Mouse (Mus musculus): ENCODE measurements around the gene Flt1. TPM values are rescaled to one million over a fixed set of nuclear protein-coding genes. Genes with fewer than 3 reads are reported as not detected.
A peak's percentile ranks its signal among the peaks of the same experiment; 100 is the strongest.

The Flt1 gene
- polyA plus RNA-seq, 1 experiment from 2014 or later = 11.8 TPM

GRCm38 (mm10) chr5:147680711-147681110 is 45.1 kb downstream of the Flt1 start:
- no peaks in the 10 kb centered on the region for H3K36me3 ChIP-seq
- H3K27ac ChIP-seq = no peak overlapping the region
- peaks cover 12% of the 10 kb centered on the region; the same call in 1 of the 2 replicates for H3K4me1 ChIP-seq (replicated peaks)
- WGBS = 88% methylated on average over 5 of the region's 5 CpGs
- DNase-seq (ENCODE audit: low spot score) = no peak
- H3K9me3 ChIP-seq = no peaks in the 10 kb centered on the region
- no peak overlapping the region for H3K4me3 ChIP-seq
- no peaks in the 10 kb centered on the region for H3K27me3 ChIP-seq (ENCODE audit: insufficient read depth, poor library complexity, severe bottlenecking)

GRCm38 (mm10) chr5:147679316-147679715 is 46.5 kb downstream of the Flt1 start:
- DNase-seq (ENCODE audit: low spot score) = no peak
- Histone ChIP-seq H3K4me1 (replicated peaks) (0 out of 2 replicates have a peak, but pooled peaks cover 5% of the 10 kb centered on the region), H3K27me3 (ENCODE audit: insufficient read depth, poor library complexity, severe bottlenecking) (no peaks in the 10 kb centered on the region), H3K27ac (no peak overlapping the region), H3K9me3 (no peaks in the 10 kb centered on the region), H3K36me3 (no peaks in the 10 kb centered on the region), H3K4me3 (no peak overlapping the region)
- whole genome bisulfite sequencing = 85% methylated on average over 12 of the region's 12 CpGs

GRCm38 (mm10) chr5:147675791-147676190 is 50.0 kb downstream of the Flt1 start:
- Histone ChIP-seq H3K4me1 (replicated peaks) (0 out of 2 replicates have a peak, but pooled peaks cover 2% of the 10 kb centered on the region), H3K36me3 (no peaks in the 10 kb centered on the region), H3K4me3 (no peak overlapping the region), H3K27ac (no peak overlapping the region), H3K9me3 (no peaks in the 10 kb centered on the region), H3K27me3 (ENCODE audit: insufficient read depth, poor library complexity, severe bottlenecking) (no peaks in the 10 kb centered on the region)
- no peak for DNase-seq (ENCODE audit: low spot score)
- WGBS = 81% methylated on average over 5 of the region's 5 CpGs

GRCm38 (mm10) chr5:147671765-147672424 is 53.9 kb downstream of the Flt1 start:
- WGBS = 87% methylated on average over 19 of the region's 19 CpGs
- H3K27ac ChIP-seq = no peak overlapping the region
- no peak for DNase-seq (ENCODE audit: low spot score)
- H3K27me3 ChIP-seq (ENCODE audit: insufficient read depth, poor library complexity, severe bottlenecking) = no peaks in the 10 kb centered on the region
- no peaks in the 10 kb centered on the region for H3K4me1 ChIP-seq (replicated peaks)
- H3K4me3 ChIP-seq = no peak overlapping the region
- H3K36me3 ChIP-seq = no peaks in the 10 kb centered on the region
- H3K9me3 ChIP-seq = no peaks in the 10 kb centered on the region

GRCm38 (mm10) chr5:147668637-147669344 is 57.0 kb downstream of the Flt1 start:
- WGBS = 88% methylated on average over 15 of the region's 15 CpGs
- Histone ChIP-seq H3K4me1 (replicated peaks) (no peaks in the 10 kb centered on the region), H3K27ac (no peak overlapping the region), H3K4me3 (no peak overlapping the region), H3K36me3 (no peaks in the 10 kb centered on the region), H3K27me3 (ENCODE audit: insufficient read depth, poor library complexity, severe bottlenecking) (no peaks in the 10 kb centered on the region), H3K9me3 (no peaks in the 10 kb centered on the region)
- DNase-seq (ENCODE audit: low spot score) = no peak

DNA sequence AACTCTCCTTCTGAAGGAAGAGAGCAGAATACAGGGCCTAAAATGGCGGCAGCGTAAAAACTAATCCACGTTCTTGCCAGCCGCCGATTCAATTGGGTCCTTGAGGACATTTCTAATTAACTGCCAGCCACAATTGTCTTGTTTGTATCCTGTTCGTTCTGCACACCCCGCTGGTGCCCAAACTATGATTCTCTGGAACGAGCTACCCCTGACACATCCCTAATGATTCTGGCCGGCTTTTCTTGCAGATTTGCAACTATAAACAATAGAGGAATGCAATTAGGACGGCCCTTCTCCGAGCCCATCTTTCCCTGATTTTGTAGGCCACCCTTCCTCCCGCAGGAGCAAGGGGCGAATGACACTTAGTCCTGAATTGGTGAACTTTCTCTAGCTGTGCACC is 59.9 kb downstream of the Flt1 start:
- no peak overlapping the region for H3K27ac ChIP-seq
- 91% methylated on average over 13 of the region's 13 CpGs for WGBS
- no peaks in the 10 kb centered on the region for H3K36me3 ChIP-seq
- no peaks in the 10 kb centered on the region for H3K27me3 ChIP-seq (ENCODE audit: insufficient read depth, poor library complexity, severe bottlenecking)
- no peak for DNase-seq (ENCODE audit: low spot score)
- no peak overlapping the region for H3K4me3 ChIP-seq
- H3K4me1 ChIP-seq (replicated peaks) = no peaks in the 10 kb centered on the region
- no peaks in the 10 kb centered on the region for H3K9me3 ChIP-seq

GRCm38 (mm10) chr5:147665381-147665780 is 60.4 kb downstream of the Flt1 start:
- Histone ChIP-seq H3K27ac (no peak overlapping the region), H3K4me1 (replicated peaks) (no peaks in the 10 kb centered on the region), H3K9me3 (no peaks in the 10 kb centered on the region), H3K36me3 (no peaks in the 10 kb centered on the region), H3K4me3 (no peak overlapping the region), H3K27me3 (ENCODE audit: insufficient read depth, poor library complexity, severe bottlenecking) (no peaks in the 10 kb centered on the region)
- whole genome bisulfite sequencing = 91% methylated on average over 9 of the region's 9 CpGs
- DNase-seq (ENCODE audit: low spot score) = no peak

DNA sequence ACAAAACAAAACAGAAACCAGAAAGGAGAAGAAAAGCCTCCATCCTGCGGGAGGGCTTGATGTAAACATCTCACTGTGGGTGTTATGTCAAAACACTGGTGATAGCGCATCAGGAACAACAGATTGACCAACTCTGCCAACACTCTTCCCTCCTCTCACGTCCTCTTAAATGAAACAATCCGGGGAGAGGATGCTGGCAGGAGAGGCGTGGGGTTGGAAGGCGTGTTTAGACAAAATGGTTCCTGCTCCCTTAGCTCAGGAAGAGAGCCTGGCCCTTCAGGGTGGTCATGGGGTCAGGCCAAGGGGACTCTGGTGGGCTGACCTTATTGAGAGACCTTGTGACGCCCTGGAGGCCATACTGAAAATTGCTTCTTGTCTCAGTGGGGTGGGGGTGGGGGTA is 65.9 kb downstream of the Flt1 start:
- H3K4me3 ChIP-seq = no peak overlapping the region
- WGBS = 79% methylated on average over 7 of the region's 7 CpGs
- no peaks in the 10 kb centered on the region for H3K27me3 ChIP-seq (ENCODE audit: insufficient read depth, poor library complexity, severe bottlenecking)
- H3K27ac ChIP-seq = no peak overlapping the region
- no peak for DNase-seq (ENCODE audit: low spot score)
- no peaks in the 10 kb centered on the region for H3K9me3 ChIP-seq
- H3K36me3 ChIP-seq = no peaks in the 10 kb centered on the region
- H3K4me1 ChIP-seq (replicated peaks) = peaks cover 11% of the 10 kb centered on the region

DNA sequence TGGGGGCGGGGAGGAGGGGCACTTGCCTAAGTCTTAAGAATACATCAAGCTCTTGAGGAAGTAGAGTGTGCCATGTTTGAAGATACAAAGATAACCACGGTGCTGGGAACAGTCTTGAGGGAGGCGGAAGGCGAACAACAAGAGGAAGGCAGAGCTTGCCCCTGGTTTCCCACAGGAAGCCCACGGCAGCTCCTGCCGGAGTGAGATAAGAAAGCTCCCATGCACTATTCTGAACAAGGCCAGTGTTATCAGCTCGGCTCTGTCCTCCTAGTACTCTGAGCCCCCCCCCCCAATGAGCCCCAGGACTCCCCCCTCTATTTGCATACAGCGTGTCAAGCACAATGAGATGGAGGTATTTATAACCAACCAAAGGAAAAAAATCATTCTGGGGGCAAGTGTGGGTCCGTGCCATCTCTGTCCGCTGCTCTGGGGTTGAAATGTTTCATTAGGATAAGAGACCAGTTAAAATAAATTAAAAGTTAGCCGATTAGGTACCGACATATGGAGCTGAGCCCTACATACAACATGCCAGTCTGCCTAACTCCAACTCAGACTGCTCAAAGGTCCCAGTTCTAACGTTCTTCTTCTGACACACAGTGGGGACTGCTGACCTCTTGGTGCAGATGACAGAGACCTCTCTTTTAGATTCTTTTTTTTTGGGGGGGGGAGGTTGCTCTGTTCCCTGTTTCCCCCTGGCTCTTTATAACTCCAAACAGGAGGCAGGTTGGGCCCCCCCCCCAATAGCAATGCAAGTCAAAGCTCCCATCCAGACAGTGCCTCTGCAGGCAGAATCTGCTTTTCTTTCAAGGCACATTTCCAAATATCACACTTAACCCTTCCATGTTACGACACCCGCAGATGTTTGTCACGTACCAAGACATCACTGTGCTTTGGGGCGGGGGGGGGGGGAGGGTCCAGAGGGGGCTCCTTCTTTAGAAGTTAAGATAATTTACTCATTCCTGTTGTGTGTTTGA is 67.6 kb downstream of the Flt1 start:
- H3K36me3 ChIP-seq = no peaks in the 10 kb centered on the region
- no peaks in the 10 kb centered on the region for H3K27me3 ChIP-seq (ENCODE audit: insufficient read depth, poor library complexity, severe bottlenecking)
- DNase-seq (ENCODE audit: low spot score) = no peak
- peaks cover 11% of the 10 kb centered on the region for H3K4me1 ChIP-seq (replicated peaks)
- no peak overlapping the region for H3K27ac ChIP-seq
- peaks cover 4% of the 10 kb centered on the region; the same call in 1 of the 2 replicates for H3K9me3 ChIP-seq
- WGBS = 66% methylated on average over 17 of the region's 17 CpGs
- no peak overlapping the region for H3K4me3 ChIP-seq

- Histone ChIP-seq H3K4me1 (replicated peaks) (peaks cover 11% of the 10 kb centered on the region), H3K27ac (no peak overlapping the region), H3K27me3 (ENCODE audit: insufficient read depth, poor library complexity, severe bottlenecking) (no peaks in the 10 kb centered on the region), H3K4me3 (no peak overlapping the region), H3K36me3 (no peaks in the 10 kb centered on the region), H3K9me3 (peaks cover 4% of the 10 kb centered on the region; the same call in 1 of the 2 replicates)
- 86% methylated on average over 7 of the region's 7 CpGs for WGBS
- DNase-seq (ENCODE audit: low spot score) = no peak
Observed at GRCm38 (mm10) chr5:147655761-147656160, 70.0 kb downstream of the Flt1 start.

GRCm38 (mm10) chr5:147651233-147651632 is 74.6 kb downstream of the Flt1 start:
- no peak for DNase-seq (ENCODE audit: low spot score)
- Histone ChIP-seq H3K36me3 (no peaks in the 10 kb centered on the region), H3K27ac (no peak overlapping the region), H3K4me1 (replicated peaks) (no peaks in the 10 kb centered on the region), H3K9me3 (peaks cover 4% of the 10 kb centered on the region; the same call in 1 of the 2 replicates), H3K27me3 (ENCODE audit: insufficient read depth, poor library complexity, severe bottlenecking) (no peaks in the 10 kb centered on the region), H3K4me3 (no peak overlapping the region)
- 93% methylated on average over 14 of the region's 14 CpGs for WGBS

GRCm38 (mm10) chr5:147646351-147646929 is 79.4 kb downstream of the Flt1 start:
- no peaks in the 10 kb centered on the region for H3K9me3 ChIP-seq
- H3K4me3 ChIP-seq = no peak overlapping the region
- DNase-seq (ENCODE audit: low spot score) = no peak
- 0 out of 2 replicates have a peak overlapping the region, but pooled peaks have one; percentile 23 for H3K27ac ChIP-seq
- H3K4me1 ChIP-seq (replicated peaks) = no peaks in the 10 kb centered on the region
- H3K36me3 ChIP-seq = no peaks in the 10 kb centered on the region
- no peaks in the 10 kb centered on the region for H3K27me3 ChIP-seq (ENCODE audit: insufficient read depth, poor library complexity, severe bottlenecking)
- WGBS = 80% methylated on average over 14 of the region's 14 CpGs
